Mouse (Mus musculus) embryonic facial prominence, embryonic 10.5 days (tissue): ENCODE results near the gene Dot1l. TPM values are rescaled to one million over a fixed set of nuclear protein-coding genes. Genes with fewer than 3 reads are reported as not detected.
A peak's percentile ranks its signal among the peaks of the same experiment; 100 is the strongest.

Source experiments
- DNase-seq: peaks from one replicate; pipeline ENCODE4 v3.0.0-alpha.2; 2017; ENCODE audit warnings: low spot score
- H3K27ac ChIP-seq: fragments of 300-500 bp; sonication (generic); replicated peaks from 2 replicates; pipeline ENCODE4 v1.5.1; 2016; ENCODE audit warnings: mild to moderate bottlenecking
- H3K27me3 ChIP-seq: fragments of 300-500 bp; sonication (generic); replicated peaks from 2 replicates; pipeline ENCODE4 v1.6.1; 2016; ENCODE audit warnings: low read depth, mild to moderate bottlenecking; ENCODE audit not compliant: poor library complexity, severe bottlenecking
- H3K36me3 ChIP-seq: fragments of 300-500 bp; sonication (generic); replicated peaks from 2 replicates; pipeline ENCODE4 v1.6.1; 2016; ENCODE audit warnings: mild to moderate bottlenecking, moderate library complexity
- H3K4me1 ChIP-seq: fragments of 300-500 bp; sonication (generic); 2 replicates; pipeline ENCODE4 v1.6.1; 2016
- H3K4me3 ChIP-seq: fragments of 300-500 bp; sonication (generic); 2 replicates; pipeline ENCODE4 v1.5.1; 2016; ENCODE audit warnings: mild to moderate bottlenecking, moderate library complexity
- H3K9me3 ChIP-seq: fragments of 300-500 bp; sonication (generic); 2 replicates; pipeline ENCODE4 v1.6.1; 2016; ENCODE audit warnings: mild to moderate bottlenecking
- WGBS: fragments of 180-500 bp; shearing (Covaris S2); methylation state at CpG from one replicate; pipeline ENCODE4 v1.1.7; 2016; 5-methylcytosine and 5-hydroxymethylcytosine counted together
- polyA plus RNA-seq: library from polyadenylated mRNA; unstranded; fragments of >200 nt; fragmentation: Nextera tagmentation; extraction: Ambion mirVana; gene quantifications from 2 replicates; pipeline ENCODE4 v1.2.1, GENCODE M21; 2016

The Dot1l gene
- polyA plus RNA-seq, 1 experiment from 2014 or later, result 23.5 TPM

DNA sequence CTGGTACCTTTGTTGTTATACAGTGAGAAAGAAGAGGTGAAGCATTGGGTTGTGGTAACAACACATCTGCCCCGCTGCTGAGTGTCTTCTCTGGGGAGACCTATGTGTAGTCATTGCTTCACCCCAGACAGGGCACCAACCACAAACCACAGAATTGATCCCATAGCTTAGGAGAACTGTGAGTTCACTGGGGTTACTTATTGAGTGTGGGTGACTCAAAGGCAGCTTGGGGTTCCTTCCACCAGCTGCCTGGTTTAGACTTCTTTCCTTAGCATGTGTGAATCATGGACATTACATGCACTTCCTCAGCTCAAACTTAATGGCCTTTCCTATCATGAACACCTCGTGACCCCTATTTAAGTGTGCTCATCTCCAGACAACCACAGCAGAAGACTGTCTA lies 8.5 kb downstream of the Dot1l start:
- Histone ChIP-seq H3K36me3 (peaks cover 58% of the 10 kb centered on the region), H3K27ac (no peak overlapping the region), H3K27me3 (no peaks in the 10 kb centered on the region), H3K4me3 (no peak overlapping the region), H3K9me3 (no peaks in the 10 kb centered on the region), H3K4me1 (peaks cover 39% of the 10 kb centered on the region)
- 92% methylated on average over 2 of the region's 2 CpGs for WGBS
- DNase-seq, result no peak

DNA sequence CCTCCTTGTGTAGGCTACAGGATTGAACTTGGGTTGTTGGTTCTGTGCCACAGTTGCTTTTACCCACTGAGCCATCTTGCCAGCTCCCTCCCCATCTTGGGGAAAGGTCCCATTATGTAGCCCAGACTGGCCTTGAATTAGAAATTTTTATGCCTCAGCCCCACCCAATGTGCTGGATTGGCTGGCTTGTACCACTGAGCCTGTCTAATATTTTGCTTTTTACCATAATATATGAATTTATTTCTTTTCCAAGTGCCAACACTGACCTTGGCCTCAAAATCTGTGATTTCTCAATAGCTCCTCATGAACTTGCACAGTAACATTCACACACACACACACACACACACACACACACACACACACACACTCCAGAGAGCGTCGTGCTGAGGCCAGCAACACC lies 10.7 kb downstream of the Dot1l start:
- WGBS, result 84% methylated on average over 2 of the region's 2 CpGs
- Histone ChIP-seq H3K36me3 (peaks cover 81% of the 10 kb centered on the region), H3K9me3 (no peaks in the 10 kb centered on the region), H3K4me1 (peaks cover 25% of the 10 kb centered on the region), H3K27ac (no peak overlapping the region), H3K27me3 (no peaks in the 10 kb centered on the region), H3K4me3 (no peak overlapping the region)
- no peak for DNase-seq

DNA sequence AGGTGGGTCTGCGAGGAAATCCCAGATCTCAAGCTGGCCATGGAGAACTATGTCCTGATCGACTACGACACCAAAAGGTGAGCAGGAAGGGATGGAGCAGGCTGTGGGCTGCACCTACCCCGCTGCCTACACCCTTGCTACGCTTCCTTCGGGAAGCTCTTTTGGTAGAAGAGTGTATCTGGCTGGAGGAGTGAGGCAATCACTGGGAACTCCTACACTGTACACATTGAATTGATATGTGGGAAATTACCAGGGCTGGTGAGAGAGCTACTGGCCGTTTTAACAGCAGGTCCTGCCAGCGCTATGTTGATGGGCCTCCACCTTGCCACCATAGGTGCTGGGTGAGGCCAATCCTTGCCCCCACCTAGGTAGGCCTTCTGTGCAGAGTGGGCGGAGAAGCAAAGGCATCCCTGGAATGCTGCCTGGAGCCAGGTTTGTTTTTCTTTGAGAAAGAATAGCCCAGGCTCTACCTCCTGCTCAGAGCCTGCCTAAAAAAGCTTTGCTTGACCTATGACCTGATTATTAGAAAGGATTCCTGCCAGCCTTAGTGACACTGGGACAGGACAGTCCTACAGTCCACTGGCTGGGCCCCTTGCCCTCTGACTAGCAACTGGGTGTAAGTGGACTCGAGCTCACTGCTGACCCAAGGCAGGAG lies 11.3 kb downstream of the Dot1l start:
- no peak for DNase-seq
- Histone ChIP-seq H3K9me3 (no peaks in the 10 kb centered on the region), H3K4me1 (peaks cover 20% of the 10 kb centered on the region), H3K36me3 (peaks cover 86% of the 10 kb centered on the region), H3K4me3 (no peak overlapping the region), H3K27me3 (no peaks in the 10 kb centered on the region), H3K27ac (0 out of 2 replicates have a peak overlapping the region, but pooled peaks have one; percentile 14)
- WGBS, result 70% methylated on average over 10 of the region's 10 CpGs

DNA sequence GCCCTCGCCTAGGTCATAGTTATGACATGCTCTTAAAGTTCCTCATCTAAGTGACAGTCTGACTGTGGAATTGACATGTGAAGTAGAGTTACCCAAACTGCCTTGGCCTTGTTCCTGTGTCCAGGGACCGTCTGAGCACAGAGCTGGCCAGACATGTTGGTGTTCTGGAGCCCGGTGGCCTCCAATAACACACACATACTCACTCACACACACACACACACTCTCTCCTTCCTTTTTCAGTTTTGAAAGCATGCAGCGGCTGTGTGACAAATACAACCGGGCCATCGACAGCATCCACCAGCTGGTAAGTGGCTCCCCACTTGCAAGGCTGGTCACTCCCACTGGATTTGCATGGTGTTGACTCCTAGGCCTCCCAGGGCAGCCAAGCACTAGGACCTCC lies 13.4 kb downstream of the Dot1l start:
- Histone ChIP-seq H3K4me1 (peaks cover 12% of the 10 kb centered on the region), H3K27ac (no peak overlapping the region), H3K4me3 (no peak overlapping the region), H3K36me3 (peaks cover 97% of the 10 kb centered on the region), H3K9me3 (no peaks in the 10 kb centered on the region), H3K27me3 (no peaks in the 10 kb centered on the region)
- DNase-seq, result no peak
- 90% methylated on average over 6 of the region's 6 CpGs for WGBS

DNA sequence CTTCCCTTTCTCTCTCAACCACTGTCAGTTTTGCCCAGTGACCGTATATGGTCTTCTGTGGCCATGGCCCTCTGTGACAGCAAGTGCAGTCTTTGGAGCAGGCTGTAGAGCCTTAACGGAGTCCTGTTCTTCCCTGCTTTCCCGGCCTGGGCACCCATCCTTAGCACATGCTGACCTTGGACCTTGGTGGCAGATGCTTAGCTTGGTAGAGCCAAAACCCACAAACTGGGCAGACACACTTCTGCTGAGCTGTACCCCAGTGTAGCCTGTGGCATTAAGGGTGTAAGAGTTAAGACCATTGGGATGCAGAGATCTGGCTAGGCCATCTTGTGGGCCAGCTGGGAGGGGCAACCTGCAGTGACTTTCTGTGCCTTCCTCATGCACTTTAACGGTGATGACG lies 18.8 kb downstream of the Dot1l start:
- 89% methylated on average over 5 of the region's 5 CpGs for WGBS

DNA sequence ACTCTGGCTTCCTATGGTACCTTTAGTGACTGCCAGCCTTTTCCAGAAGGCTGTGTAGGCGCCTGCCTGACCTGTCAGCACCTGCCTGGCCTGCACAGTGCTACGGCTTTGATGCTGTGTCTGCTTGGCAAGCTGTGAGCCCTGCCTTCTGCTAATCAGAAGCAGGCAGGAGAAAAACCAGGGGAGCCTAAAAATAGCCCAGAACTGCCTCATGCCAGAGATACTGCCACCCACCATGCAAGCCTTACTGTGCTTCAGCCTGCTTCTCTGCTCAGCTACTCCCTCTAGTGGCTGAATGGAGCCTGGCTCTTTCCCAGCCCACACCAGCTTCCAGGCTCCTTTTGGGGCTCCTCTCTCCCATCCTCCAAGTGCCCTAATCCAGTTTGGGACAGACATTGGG lies 19.5 kb downstream of the Dot1l start:
- H3K27ac ChIP-seq, result no peak overlapping the region
- H3K4me1 ChIP-seq, result peaks cover 6% of the 10 kb centered on the region; the same call in 1 of the 2 replicates
- H3K36me3 ChIP-seq, result peaks cover 100% of the 10 kb centered on the region
- peak overlapping the region; percentile 25; the same call in 1 of the 2 replicates for H3K4me3 ChIP-seq
- DNase-seq, result peak; percentile 72
- 62% methylated on average over 2 of the region's 2 CpGs for WGBS
- H3K9me3 ChIP-seq, result no peaks in the 10 kb centered on the region
- H3K27me3 ChIP-seq, result no peaks in the 10 kb centered on the region

More for the DNA sequence above, 18.8 kb downstream of the Dot1l start:
- Histone ChIP-seq H3K27ac (no peak overlapping the region), H3K9me3 (no peaks in the 10 kb centered on the region), H3K36me3 (peaks cover 100% of the 10 kb centered on the region), H3K4me1 (peaks cover 6% of the 10 kb centered on the region; the same call in 1 of the 2 replicates), H3K27me3 (no peaks in the 10 kb centered on the region), H3K4me3 (peak overlapping the region; percentile 22; the same call in 1 of the 2 replicates)
- DNase-seq, result no peak

DNA sequence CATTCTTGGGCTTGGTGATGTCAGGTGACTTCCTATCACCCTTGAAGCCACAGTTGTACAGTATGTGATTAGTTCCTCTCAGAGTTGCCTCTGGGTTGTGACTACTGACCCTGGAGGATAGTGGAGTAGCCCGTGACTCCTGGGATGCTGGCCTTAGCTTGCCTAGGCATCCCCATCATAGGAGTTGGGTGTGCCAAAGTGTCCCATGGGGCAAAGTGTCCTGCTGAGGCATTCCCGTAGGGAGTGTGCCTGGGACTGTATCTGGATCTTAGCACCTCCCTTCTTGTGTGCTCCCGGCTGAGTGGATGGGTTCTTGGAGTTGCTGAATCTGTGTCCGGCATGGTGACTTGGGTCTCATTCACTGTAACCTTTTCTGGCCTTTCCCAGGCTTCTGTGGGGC lies 20.0 kb downstream of the Dot1l start:
- Histone ChIP-seq H3K27me3 (no peaks in the 10 kb centered on the region), H3K27ac (no peak overlapping the region), H3K36me3 (peaks cover 100% of the 10 kb centered on the region), H3K9me3 (no peaks in the 10 kb centered on the region), H3K4me1 (peaks cover 6% of the 10 kb centered on the region; the same call in 1 of the 2 replicates), H3K4me3 (peak overlapping the region; percentile 25; the same call in 1 of the 2 replicates)
- DNase-seq, result no peak
- WGBS, result 86% methylated on average over 4 of the region's 4 CpGs

DNA sequence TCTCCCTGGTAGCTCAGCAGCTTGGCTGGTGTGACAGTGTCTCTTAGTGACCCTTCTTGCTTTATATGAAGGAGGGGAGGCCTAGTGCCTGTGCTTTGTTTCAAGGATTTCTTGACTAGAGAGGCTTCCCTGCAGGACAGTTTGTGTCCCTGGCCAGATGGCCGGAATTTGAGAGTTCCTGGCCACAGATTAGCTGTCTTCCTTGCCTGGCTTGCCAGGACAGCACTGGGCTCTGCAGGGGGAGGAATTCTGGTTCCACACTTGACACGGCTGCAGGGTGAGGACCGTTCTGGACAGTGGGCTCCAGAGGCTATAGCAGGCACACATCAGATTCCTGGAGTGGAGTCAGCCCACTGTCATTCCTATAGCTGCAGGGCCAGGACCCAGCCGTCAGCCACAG lies 20.7 kb downstream of the Dot1l start:
- H3K36me3 ChIP-seq, result peaks cover 100% of the 10 kb centered on the region
- DNase-seq, result no peak
- no peak overlapping the region for H3K4me3 ChIP-seq
- no peaks in the 10 kb centered on the region for H3K9me3 ChIP-seq
- WGBS, result 90% methylated on average over 4 of the region's 4 CpGs
- H3K27ac ChIP-seq, result no peak overlapping the region
- no peaks in the 10 kb centered on the region for H3K27me3 ChIP-seq
- H3K4me1 ChIP-seq, result peaks cover 6% of the 10 kb centered on the region; the same call in 1 of the 2 replicates

DNA sequence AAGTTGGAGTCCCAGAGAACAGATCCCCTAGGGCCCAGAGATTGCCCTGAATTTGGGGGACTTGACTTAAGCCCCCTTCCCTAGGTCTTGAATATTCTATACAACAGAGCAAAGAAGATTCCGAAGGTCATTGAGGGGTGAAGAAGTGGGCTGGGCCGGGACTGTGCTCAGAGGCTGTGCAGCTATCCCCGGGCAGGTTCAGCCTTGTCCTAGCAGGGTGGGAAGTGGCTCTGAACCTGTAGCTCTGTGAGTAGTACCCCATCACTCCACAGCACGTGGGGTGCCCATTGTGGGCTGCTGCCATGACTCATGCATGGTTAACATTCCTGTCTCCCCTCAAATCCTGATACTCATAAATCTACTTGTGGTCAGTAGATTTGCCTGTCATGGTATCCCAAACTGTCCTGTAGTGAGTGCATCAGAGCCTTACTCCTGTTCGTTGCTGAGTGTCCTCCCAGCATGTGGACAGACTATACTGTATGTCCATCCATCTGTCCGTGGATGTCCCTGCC lies 21.4 kb downstream of the Dot1l start:
- no peaks in the 10 kb centered on the region for H3K9me3 ChIP-seq
- peaks cover 6% of the 10 kb centered on the region; the same call in 1 of the 2 replicates for H3K4me1 ChIP-seq
- WGBS, result 91% methylated on average over 6 of the region's 6 CpGs
- H3K4me3 ChIP-seq, result no peak overlapping the region
- peaks cover 100% of the 10 kb centered on the region for H3K36me3 ChIP-seq
- H3K27me3 ChIP-seq, result no peaks in the 10 kb centered on the region
- DNase-seq, result no peak
- H3K27ac ChIP-seq, result no peak overlapping the region

DNA sequence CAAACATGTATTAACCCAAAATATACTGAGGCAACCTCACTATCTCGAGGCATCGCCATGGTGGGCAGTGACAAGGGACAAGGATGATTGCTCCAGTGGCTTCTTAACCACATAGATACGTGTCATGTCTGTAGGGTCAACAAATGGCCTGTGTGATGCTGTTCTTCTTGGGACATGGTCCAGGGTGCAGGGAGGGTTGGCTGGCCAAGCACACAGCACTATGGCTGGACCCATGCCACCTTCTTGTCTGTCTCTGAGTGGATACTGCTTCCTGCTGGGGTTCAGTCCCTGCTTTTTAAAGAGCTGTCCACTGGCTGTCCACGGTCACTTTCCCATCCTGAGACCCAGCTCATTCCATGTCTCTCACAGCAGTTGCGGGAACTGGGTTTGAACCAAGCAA lies 22.1 kb downstream of the Dot1l start:
- H3K4me1 ChIP-seq, result peaks cover 6% of the 10 kb centered on the region; the same call in 1 of the 2 replicates
- H3K27ac ChIP-seq, result no peak overlapping the region
- no peaks in the 10 kb centered on the region for H3K9me3 ChIP-seq
- no peaks in the 10 kb centered on the region for H3K27me3 ChIP-seq
- no peak for DNase-seq
- no peak overlapping the region for H3K4me3 ChIP-seq
- H3K36me3 ChIP-seq, result peaks cover 100% of the 10 kb centered on the region
- WGBS, result 94% methylated on average over 5 of the region's 5 CpGs

DNA sequence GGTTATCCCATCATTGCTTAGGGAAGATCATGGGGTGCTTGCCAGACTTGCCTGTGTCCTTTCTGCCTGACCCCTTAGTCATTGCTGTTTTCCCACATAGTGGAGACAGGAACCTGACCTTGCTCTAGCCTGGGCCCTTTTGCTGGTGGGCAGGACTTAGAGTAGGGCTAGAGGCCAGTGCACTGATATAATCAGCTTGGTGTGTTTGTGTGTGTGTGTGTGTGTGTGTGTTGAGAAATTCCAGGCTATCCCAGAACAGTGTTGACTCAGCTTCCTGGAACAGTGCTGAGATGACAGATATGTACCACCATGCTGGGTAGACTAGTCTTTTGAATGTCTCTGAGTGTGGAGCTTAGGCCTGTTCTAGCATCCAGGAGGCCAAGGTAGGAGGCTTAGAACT lies 24.6 kb downstream of the Dot1l start:
- Histone ChIP-seq H3K9me3 (no peaks in the 10 kb centered on the region), H3K4me1 (0 out of 2 replicates have a peak, but pooled peaks cover 2% of the 10 kb centered on the region), H3K27ac (no peak overlapping the region), H3K4me3 (no peak overlapping the region), H3K27me3 (no peaks in the 10 kb centered on the region), H3K36me3 (peaks cover 100% of the 10 kb centered on the region)
- no peak for DNase-seq

DNA sequence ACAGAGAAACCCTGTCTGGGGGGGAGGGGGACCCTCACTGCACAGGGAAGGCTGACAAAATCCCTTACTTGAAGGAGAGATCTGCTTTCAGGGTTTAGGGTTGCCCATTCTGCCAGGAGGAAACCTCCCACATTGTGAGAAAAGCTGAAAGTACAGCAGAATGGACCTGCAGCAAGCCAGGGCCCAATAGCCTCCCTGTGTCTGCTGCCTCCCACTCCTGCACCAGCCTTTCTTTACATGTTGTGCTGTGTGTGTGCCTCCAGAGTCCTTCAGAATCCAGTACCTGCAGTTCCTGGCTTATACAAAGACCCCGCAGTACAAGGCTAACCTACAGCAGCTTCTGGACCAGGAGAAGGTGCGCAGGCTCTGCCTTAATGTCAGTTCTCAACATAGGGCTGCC lies 29.3 kb downstream of the Dot1l start:
- no peak overlapping the region for H3K4me3 ChIP-seq
- no peak for DNase-seq
- peaks cover 100% of the 10 kb centered on the region for H3K36me3 ChIP-seq
- no peak overlapping the region for H3K27ac ChIP-seq
- no peaks in the 10 kb centered on the region for H3K4me1 ChIP-seq
- over 99% methylated on average over 2 of the region's 2 CpGs for WGBS
- H3K9me3 ChIP-seq, result no peaks in the 10 kb centered on the region
- no peaks in the 10 kb centered on the region for H3K27me3 ChIP-seq

DNA sequence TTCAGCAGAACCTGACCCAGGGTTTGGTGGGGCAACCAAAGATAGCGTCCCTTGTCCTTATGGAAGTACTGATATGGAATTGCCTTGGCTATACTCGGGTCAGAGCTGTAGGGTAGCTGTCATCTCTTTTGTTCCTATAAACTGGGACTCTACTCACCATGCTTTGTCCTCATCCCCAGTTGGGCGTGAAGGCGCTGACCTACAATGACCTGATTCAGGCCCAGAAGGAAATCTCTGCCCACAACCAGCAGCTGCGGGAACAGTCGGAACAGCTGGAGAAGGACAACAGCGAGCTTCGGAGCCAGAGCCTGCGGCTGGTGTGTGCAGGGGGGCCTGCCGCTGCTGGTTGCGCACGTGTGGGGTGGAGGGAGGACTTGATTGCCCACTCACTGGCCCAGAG lies 29.9 kb downstream of the Dot1l start:
- Histone ChIP-seq H3K9me3 (no peaks in the 10 kb centered on the region), H3K27me3 (no peaks in the 10 kb centered on the region), H3K4me3 (no peak overlapping the region), H3K27ac (no peak overlapping the region), H3K36me3 (peaks cover 100% of the 10 kb centered on the region), H3K4me1 (no peaks in the 10 kb centered on the region)
- DNase-seq, result no peak
- 86% methylated on average over 12 of the region's 12 CpGs for WGBS
